Mouse (Mus musculus) liver, embryonic 14.5 days (tissue): ENCODE measurements around the gene Serpinb1b.

ENCODE experiments used
- CTCF ChIP-seq: IDR thresholded peaks from 2 replicates; pipeline ENCODE4 v1.5.1; 2016; ENCODE audit warnings: antibody characterized with exemption, low read depth, control low read depth
- EP300 ChIP-seq: IDR thresholded peaks from 2 replicates; pipeline ENCODE4 v1.6.1; 2016; ENCODE audit warnings: antibody characterized with exemption, low read depth

GRCm38 (mm10) chr13:33063048-33063447, 15.3 kb upstream of the Serpinb1b start:
- TF ChIP-seq CTCF (no peak), EP300 (no peak)
